Mouse (Mus musculus) left cerebral cortex, adult 2 months (tissue): ENCODE data around the gene Xylb. TPM values are rescaled to one million over a fixed set of nuclear protein-coding genes. Genes with fewer than 3 reads are reported as not detected.

Experiments used
- DNase-seq, 2 experiments: peaks; one replicate each; pipeline ENCODE4 v3.0.0; 2021 to 2022; ENCODE audit warnings: low spot score in 2 of 2, mixed read lengths in 1 of 2; ENCODE audit errors: extremely low spot score in 1 of 2
- H3K27ac ChIP-seq: fragments of 200-600 bp; 2 replicates; pipeline ENCODE4 v1.8.1; 2022
- H3K4me3 ChIP-seq: fragments of 200-600 bp; 2 replicates; pipeline ENCODE4 v1.8.1; 2022
- CTCF ChIP-seq: fragments of 200-600 bp; IDR thresholded peaks from 2 replicates; pipeline ENCODE4 v1.8.1; 2022; ENCODE audit warnings: antibody characterized with exemption, mild to moderate bottlenecking, moderate library complexity
- intact Hi-C: fragments of 180-260 bp; cut with DNase I; formaldehyde crosslinking; loops from one replicate; pipeline ENCODE4 v1.15.1; 2025
- long read RNA-seq, 2 experiments: library from polyadenylated mRNA; stranded (forward); transcript quantifications; one replicate each; pipeline ENCODE4 v2.0.0; 2021; ENCODE audit warnings: borderline mapping rate in 2 of 2
- total RNA-seq, 2 experiments: library from RNA; stranded (reverse); gene quantifications; 2 replicates each; pipeline ENCODE4 v1.2.3; 2021

The Xylb gene
- 1 to 10 TPM; 4.9 to 5.5 TPM for total RNA-seq
- long read RNA-seq, experiment 1, transcript Xylb-201 (19 exons, 3,383 nt), result major isoform, 5 of 7 reads
- long read RNA-seq, experiment 1, partial matches to known transcripts, result 0 of 7 reads
- long read RNA-seq, experiment 1, other reads (novel, unspliced or antisense), result 1 of 7 reads
- long read RNA-seq, experiment 2, partial matches to known transcripts, result 0 of 4 reads
- long read RNA-seq, experiment 2, other reads (novel, unspliced or antisense), result 0 of 4 reads

- peak within 1 kb of the TSS; percentile 67 for H3K4me3 ChIP-seq
- DNase-seq, result peak; percentile 88 to 91
- intact Hi-C loops, result loop anchor here (1.0 to 2.0 kb wide), 2 partner anchors 45 to 73 kb away; partner anchors contain the start of gene Acvr2b
- peak; percentile 83 for TF ChIP-seq CTCF
- peak within 1 kb of the TSS; percentile 50; the same call in 1 of the 2 replicates for H3K27ac ChIP-seq
These were observed at the start of gene Xylb for GRCm38 (mm10) chr9:119357331-119358057. Gene Xylb, plus strand, starts transcription at chr9:119357381.

DNA sequence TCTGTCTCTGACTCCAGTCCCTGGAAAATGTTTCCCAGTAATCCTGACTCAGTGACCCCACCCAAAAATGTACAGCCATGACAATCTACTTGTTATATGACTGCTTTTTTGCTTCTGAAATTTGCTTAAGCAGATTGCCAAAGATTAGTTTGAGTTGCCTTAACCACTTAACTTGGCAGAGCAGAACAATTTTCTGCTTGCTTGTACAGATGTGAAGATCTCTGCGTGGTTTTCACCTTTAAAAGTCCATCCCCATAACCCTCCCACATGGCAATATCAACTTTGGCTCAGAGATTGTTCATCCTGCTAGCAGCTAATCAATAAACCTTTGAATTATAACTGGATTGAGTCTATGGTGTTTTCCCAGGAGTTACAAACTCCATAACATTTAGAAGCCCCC is 48.1 kb upstream of the Xylb start:
- H3K4me3 ChIP-seq, result no peak overlapping the region
- no peak overlapping the region for H3K27ac ChIP-seq
- intact Hi-C loops, result no loop called here
- no peak for TF ChIP-seq CTCF
- DNase-seq, result no peak

DNA sequence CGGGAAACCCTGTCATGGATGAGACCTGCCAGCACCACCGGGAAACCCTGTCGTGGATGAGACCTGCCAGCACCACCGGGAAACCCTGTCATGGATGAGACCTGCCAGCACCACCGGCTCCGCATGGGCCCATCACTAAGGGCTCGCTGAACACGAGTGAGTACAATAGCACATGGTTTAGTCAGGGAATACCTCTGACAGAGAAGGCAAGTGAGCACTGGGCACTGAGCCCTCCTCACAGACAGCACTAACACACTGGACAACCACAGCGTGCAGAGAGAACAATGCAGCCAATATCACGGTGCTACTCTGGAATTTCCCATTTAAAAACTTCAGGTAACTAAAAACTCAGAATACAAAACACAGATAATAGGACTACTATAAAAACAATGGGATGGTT is 44.1 kb upstream of the Xylb start:
- intact Hi-C loops, result no loop called here
- TF ChIP-seq CTCF, result no peak
- Histone ChIP-seq H3K27ac (no peak overlapping the region), H3K4me3 (no peak overlapping the region)
- no peak for DNase-seq

- Histone ChIP-seq H3K27ac (no peak overlapping the region), H3K4me3 (no peak overlapping the region)
- intact Hi-C loops, result no loop called here
- no peak for TF ChIP-seq CTCF
- DNase-seq, result no peak
These were observed 38.3 kb upstream of the Xylb start for GRCm38 (mm10) chr9:119318891-119319290.

DNA sequence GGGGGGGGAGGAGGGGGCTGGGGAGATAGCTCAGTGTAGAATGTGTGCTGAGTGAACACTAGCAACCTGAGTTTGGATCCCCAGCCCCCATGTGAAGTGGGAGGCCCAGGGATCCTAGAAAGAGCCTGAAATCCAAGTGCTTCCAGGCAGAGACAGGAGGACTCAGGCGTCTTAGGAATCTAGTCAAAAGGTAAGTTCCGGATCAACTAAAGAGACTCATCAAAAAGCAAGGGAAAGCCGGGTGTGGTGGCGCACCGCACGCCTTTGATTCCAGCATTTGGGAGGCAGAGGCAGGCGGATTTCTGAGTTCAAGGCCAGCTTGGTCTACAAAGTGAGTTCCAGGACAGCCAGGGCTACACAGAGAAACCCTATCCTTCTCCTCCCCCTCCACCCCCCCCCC is 36.7 kb upstream of the Xylb start:
- Histone ChIP-seq H3K4me3 (no peak overlapping the region), H3K27ac (no peak overlapping the region)
- no peak for DNase-seq
- no peak for TF ChIP-seq CTCF
- intact Hi-C loops, result loop anchor here (10.0 kb wide), 3 partner anchors 216 to 574 kb away; partner anchors contain the start of genes Ctdspl, Dlec1 and Wdr48

GRCm38 (mm10) chr9:119320946-119321345 is 36.2 kb upstream of the Xylb start:
- TF ChIP-seq CTCF, result no peak
- intact Hi-C loops, result loop anchor here (10.0 kb wide), 3 partner anchors 216 to 574 kb away; partner anchors contain the start of genes Ctdspl, Dlec1 and Wdr48
- Histone ChIP-seq H3K4me3 (peak overlapping the region; percentile 90), H3K27ac (no peak overlapping the region)
- DNase-seq, result no peak

DNA sequence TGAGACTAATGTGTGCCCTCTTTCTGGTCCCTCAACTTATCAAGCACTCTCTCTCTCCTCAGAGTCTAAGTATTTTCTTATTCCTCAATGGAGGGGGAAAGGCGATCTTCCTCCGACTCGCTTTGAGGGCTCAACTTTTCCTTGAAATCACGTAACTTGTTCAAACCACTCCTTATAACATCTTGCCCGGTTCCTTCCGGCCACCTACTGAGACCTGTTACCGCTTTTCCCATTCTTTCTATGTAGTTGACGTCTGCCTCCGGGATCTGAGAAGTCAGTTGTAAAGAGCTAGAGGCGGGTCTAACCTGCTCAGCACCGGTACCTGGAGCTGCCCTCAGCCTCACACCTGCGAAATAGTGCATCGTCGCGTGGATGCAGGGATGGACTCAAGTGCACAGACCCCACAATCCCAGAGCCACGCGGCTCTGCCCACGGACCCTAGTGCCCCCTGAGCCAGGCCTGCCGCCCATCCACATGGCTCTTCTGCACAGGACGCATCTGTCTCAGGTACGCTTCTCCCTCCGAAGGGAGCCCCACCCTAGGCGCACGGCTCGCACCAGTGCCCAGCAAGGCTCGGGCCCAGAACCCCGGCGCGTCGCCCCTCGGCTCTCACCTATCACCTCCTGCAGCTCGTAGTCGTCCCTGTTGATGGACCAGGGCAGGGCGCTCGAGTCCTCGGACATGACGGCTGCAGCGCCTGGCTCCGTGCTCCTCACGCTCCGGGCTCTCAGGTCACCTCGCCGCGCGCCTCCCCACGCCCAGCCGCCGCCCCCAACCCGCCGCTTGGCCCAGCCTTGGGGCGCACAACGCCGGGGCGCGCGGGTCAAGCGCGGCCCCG is 35.6 kb upstream of the Xylb start:
- DNase-seq, result peak; percentile 28 to 30
- Histone ChIP-seq H3K27ac (peak overlapping the region; percentile 98), H3K4me3 (peak overlapping the region; percentile 90)
- TF ChIP-seq CTCF, result no peak
- intact Hi-C loops, result loop anchor here (1.0 to 10.0 kb wide), 4 partner anchors 19 to 573 kb away; partner anchors contain the start of genes Ctdspl, Dlec1 and Wdr48

DNA sequence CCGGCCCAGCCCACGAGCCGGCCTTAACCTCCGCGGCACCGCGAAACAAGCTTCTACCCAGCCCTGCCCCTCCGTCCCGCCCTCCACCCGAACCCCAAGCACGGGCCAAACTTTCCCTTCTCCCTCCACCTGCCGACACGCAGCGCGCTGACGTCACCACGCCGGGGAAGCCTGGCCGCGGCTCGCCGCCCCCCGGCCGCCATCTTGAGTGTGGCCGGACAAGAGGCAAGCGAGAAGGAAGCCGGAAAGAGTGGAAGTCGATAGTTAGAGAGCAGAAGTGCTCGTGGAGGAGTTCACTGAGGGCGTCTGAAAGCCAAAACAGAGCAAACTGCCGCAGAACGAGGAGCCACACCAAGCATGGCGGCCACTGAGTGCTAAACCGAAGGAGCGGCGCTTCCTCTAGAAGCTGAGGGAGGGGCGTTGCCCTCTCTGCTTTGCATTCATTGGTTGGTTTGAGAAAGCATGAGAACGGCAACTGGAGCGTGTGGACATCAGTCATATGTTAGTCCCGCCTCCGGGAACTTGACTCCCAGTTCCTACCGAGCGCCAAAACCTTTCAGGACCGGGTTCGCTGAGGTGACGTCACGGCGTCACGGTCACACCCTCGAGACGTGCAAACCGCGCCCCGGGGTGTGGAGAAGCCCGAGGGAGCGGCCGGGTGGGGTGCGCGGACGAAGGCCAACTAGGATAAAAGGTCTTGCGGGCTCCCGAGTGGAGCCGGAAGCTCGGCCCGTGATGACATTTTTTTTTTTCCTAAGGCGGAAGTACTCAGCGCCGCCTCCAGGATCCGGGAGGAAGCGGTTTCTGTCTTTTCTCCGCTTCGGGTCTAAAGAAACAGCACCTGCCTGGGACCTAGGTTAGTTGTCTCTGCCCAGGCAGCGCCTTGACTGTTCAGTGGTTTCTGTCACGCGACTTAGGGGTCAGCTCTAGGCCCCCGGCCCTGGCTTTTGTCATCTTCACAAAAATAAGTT is 34.6 kb upstream of the Xylb start, which contains the start of gene Oxsr1:
Oxsr1 (minus strand) TSS at position 139 of the 971 bp plus-strand sequence.
- intact Hi-C loops, result loop anchor here (1.0 to 10.0 kb wide), 4 partner anchors 18 to 572 kb away; partner anchors contain the start of genes Ctdspl, Dlec1 and Wdr48
- peak within 1 kb of the TSS; percentile 98 for H3K27ac ChIP-seq
- DNase-seq, result peak; percentile 98 to 99
- peak within 1 kb of the TSS; percentile 90 for H3K4me3 ChIP-seq
- peak; percentile 58 for TF ChIP-seq CTCF

DNA sequence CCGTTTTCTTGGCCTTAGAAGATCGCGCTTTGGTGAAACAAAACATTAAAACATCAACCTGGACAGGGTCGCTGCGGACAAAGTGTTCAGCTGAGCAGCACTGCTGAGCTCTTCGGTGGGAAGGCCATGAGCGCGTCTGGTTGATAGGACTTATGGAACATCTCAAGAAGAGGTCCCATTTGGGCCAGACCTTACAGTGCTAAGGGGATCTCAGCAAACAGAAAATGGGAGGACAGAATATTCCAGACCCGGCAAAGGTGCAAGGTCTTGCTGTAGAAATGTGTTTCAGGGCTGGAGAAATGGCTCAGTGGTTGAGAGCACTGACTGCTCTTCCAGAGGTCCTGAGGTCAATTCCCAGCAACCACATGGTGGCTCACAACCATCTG is 33.9 kb upstream of the Xylb start:
- peak overlapping the region; percentile 98 for H3K27ac ChIP-seq
- intact Hi-C loops, result loop anchor here (10.0 kb wide), 3 partner anchors 218 to 572 kb away; partner anchors contain the start of genes Ctdspl, Dlec1 and Wdr48
- no peak for DNase-seq
- H3K4me3 ChIP-seq, result peak overlapping the region; percentile 90
- no peak; the same call in 1 of the 2 replicates for TF ChIP-seq CTCF

DNA sequence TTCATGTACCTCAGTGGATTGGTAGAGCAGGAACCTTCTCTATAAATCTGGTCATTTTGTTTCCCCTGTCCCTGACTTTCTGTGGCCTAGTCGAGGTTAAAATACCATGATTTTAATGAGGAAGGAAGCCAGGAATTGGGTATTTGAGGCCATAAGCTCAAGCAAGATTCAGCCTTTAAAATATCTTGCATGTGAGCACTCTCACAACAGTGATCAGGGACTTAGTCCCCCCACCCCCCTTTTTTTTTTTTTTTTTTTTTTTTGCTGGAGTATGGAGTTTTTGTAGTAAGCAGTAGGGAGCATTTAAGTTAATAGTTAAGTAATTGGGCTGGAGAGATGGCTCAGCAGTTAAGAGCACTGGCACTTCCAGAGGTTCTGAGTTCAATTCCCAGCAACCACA is 33.1 kb upstream of the Xylb start:
- intact Hi-C loops, result loop anchor here (10.0 kb wide), 3 partner anchors 219 to 571 kb away; partner anchors contain the start of genes Ctdspl, Dlec1 and Wdr48
- Histone ChIP-seq H3K27ac (no peak overlapping the region), H3K4me3 (no peak overlapping the region)
- no peak for TF ChIP-seq CTCF
- no peak for DNase-seq
